Mouse (Mus musculus): ENCODE data around the gene Zfp786. TPM values are rescaled to one million over a fixed set of nuclear protein-coding genes. Genes with fewer than 3 reads are reported as not detected.

Gene Zfp786
- polyA plus RNA-seq, 1 experiment from 2014 or later, result 3.5 TPM

GRCm38 (mm10) chr6:47842337-47842736 is 11.7 kb upstream of the Zfp786 start:
- H3K4me2 ChIP-seq, result no peak overlapping the region
- ATAC-seq (ENCODE audit: borderline replicate concordance, extremely low read depth, low FRiP score, low TSS enrichment), result no peak
- H3K4me1 ChIP-seq, result peaks cover 6% of the 10 kb centered on the region; the same call in 1 of the 2 replicates
- no peak overlapping the region for H3K4me3 ChIP-seq
- WGBS, result 76% methylated on average over 1 of the region's 1 CpGs
- H3K27ac ChIP-seq, result no peak overlapping the region
- no peaks in the 10 kb centered on the region for H3K9me3 ChIP-seq
- peaks cover 4% of the 10 kb centered on the region; the same call in 1 of the 2 replicates for H3K36me3 ChIP-seq
- H3K27me3 ChIP-seq, result no peaks in the 10 kb centered on the region
- H3K9ac ChIP-seq, result no peak overlapping the region

DNA sequence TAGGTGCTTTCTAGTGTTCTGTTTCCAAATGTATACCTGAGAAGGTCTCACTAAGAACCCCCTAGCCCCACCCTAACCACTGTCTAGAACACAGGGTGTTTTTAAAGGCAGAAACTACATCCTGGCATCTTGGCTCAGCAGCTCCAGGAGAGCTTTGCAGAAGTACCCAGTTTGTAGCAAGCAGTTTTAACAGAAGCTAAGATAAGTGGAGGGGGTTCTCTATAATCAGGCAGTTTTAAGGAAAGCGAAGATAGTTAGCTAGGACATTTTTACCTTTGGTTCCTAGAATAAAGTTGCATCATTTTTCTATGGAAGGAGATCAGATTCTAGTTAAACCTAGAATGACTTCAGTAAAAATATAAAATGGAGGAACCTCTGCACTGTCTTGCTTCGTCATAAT is 11.2 kb upstream of the Zfp786 start:
- no peaks in the 10 kb centered on the region for H3K27me3 ChIP-seq
- no peak overlapping the region for H3K9ac ChIP-seq
- H3K4me1 ChIP-seq, result peaks cover 9% of the 10 kb centered on the region; the same call in 1 of the 2 replicates
- no peak overlapping the region for H3K4me3 ChIP-seq
- peaks cover 4% of the 10 kb centered on the region; the same call in 1 of the 2 replicates for H3K36me3 ChIP-seq
- H3K27ac ChIP-seq, result no peak overlapping the region
- H3K9me3 ChIP-seq, result no peaks in the 10 kb centered on the region
- no peak overlapping the region for H3K4me2 ChIP-seq
- 93% methylated on average over 2 of the region's 2 CpGs for WGBS
- no peak for ATAC-seq (ENCODE audit: borderline replicate concordance, extremely low read depth, low FRiP score, low TSS enrichment)

- Histone ChIP-seq H3K9ac (no peak overlapping the region), H3K4me3 (no peak overlapping the region), H3K4me1 (peaks cover 9% of the 10 kb centered on the region; the same call in 1 of the 2 replicates), H3K27me3 (no peaks in the 10 kb centered on the region), H3K9me3 (no peaks in the 10 kb centered on the region), H3K27ac (no peak overlapping the region), H3K4me2 (no peak overlapping the region), H3K36me3 (peaks cover 4% of the 10 kb centered on the region; the same call in 1 of the 2 replicates)
- 78% methylated on average over 1 of the region's 1 CpGs for WGBS
- no peak for ATAC-seq (ENCODE audit: borderline replicate concordance, extremely low read depth, low FRiP score, low TSS enrichment)
Observed at GRCm38 (mm10) chr6:47841077-47841476, 10.4 kb upstream of the Zfp786 start.

DNA sequence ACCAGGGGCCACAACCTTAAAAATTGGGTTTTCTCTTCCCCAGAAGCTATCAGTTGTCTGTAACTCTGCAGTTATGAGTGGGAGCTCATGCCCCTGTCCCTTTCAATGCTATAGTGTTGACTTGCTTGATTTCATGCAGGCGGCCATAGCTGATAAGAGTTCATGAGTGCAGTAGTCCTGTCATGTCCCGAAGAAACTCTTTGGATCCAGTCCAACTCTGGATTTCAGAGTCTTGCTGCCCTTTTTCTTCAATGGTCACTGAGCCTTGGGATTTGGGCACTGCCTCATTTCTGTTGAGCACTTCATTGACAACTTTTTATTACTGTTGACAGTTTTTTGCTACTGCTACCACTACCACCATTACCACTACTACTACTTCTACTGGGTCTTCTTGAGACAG is 7.0 kb upstream of the Zfp786 start:
- no peak overlapping the region for H3K9ac ChIP-seq
- ATAC-seq (ENCODE audit: borderline replicate concordance, extremely low read depth, low FRiP score, low TSS enrichment), result no peak
- H3K27me3 ChIP-seq, result no peaks in the 10 kb centered on the region
- peaks cover 4% of the 10 kb centered on the region; the same call in 1 of the 2 replicates for H3K36me3 ChIP-seq
- H3K4me2 ChIP-seq, result no peak overlapping the region
- no peak overlapping the region for H3K27ac ChIP-seq
- no peak overlapping the region for H3K4me3 ChIP-seq
- peaks cover 9% of the 10 kb centered on the region; the same call in 1 of the 2 replicates for H3K4me1 ChIP-seq
- 41% methylated on average over 2 of the region's 2 CpGs for WGBS
- H3K9me3 ChIP-seq, result no peaks in the 10 kb centered on the region

DNA sequence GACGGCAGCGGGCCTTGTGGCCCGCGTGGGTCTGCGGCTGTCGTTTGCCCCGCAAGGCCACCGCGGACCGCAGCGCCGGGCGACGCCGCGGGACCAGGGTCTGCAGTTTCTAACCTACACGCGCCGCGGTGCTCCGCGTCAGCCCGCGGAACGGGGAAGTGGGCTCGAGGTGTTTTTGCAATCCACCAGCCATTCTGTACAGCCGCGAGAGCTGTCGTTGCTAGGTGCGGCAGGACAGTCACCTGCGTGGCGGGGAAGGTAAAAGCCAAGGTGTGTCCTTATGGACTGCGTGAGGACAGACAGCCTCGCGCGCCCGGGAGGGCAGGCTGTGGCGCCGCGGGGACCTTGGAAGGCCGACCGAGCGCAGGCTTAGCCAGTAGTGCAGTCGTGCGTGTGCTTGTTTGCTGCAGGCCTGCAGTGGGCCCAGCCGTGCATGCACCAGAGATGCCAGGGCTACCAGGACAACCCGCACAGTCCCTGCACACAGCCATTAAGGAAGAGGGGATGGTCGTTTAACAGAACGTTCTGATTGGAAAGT is 5.4 kb upstream of the Zfp786 start:
- H3K9me3 ChIP-seq, result no peaks in the 10 kb centered on the region
- under 1% methylated on average over 49 of the region's 49 CpGs for WGBS
- H3K4me3 ChIP-seq, result peak overlapping the region; percentile 95
- H3K4me2 ChIP-seq, result peak overlapping the region; percentile 67
- peaks cover 4% of the 10 kb centered on the region; the same call in 1 of the 2 replicates for H3K36me3 ChIP-seq
- ATAC-seq (ENCODE audit: borderline replicate concordance, extremely low read depth, low FRiP score, low TSS enrichment), result peak; percentile 81
- no peaks in the 10 kb centered on the region for H3K27me3 ChIP-seq
- peak overlapping the region; percentile 95 for H3K27ac ChIP-seq
- peaks cover 9% of the 10 kb centered on the region; the same call in 1 of the 2 replicates for H3K4me1 ChIP-seq
- peak overlapping the region; percentile 92 for H3K9ac ChIP-seq

- no peaks in the 10 kb centered on the region for H3K36me3 ChIP-seq
- peak within 1 kb of the TSS; percentile 95 for H3K27ac ChIP-seq
- peak within 1 kb of the TSS; percentile 95 for H3K4me3 ChIP-seq
- H3K4me2 ChIP-seq, result peak within 1 kb of the TSS; percentile 67
- peaks cover 13% of the 10 kb centered on the region for H3K4me1 ChIP-seq
- peak; percentile 96 for ATAC-seq (ENCODE audit: borderline replicate concordance, extremely low read depth, low FRiP score, low TSS enrichment)
- H3K27me3 ChIP-seq, result no peaks in the 10 kb centered on the region
- H3K9ac ChIP-seq, result peak within 1 kb of the TSS; percentile 92
- under 1% methylated on average over 52 of the region's 52 CpGs for WGBS
- no peaks in the 10 kb centered on the region for H3K9me3 ChIP-seq
Observed at GRCm38 (mm10) chr6:47835482-47835983, 4.9 kb upstream of the Zfp786 start, which contains the start of gene Zfp398. Zfp398 (plus strand) TSS chr6:47835661.

GRCm38 (mm10) chr6:47832220-47832619 is 1.6 kb upstream of the Zfp786 start:
- Histone ChIP-seq H3K36me3 (no peaks in the 10 kb centered on the region), H3K4me2 (no peak overlapping the region), H3K27ac (no peak overlapping the region), H3K4me1 (peaks cover 8% of the 10 kb centered on the region; the same call in 1 of the 2 replicates), H3K9me3 (no peaks in the 10 kb centered on the region), H3K4me3 (no peak overlapping the region), H3K9ac (no peak overlapping the region), H3K27me3 (no peaks in the 10 kb centered on the region)
- 74% methylated on average over 1 of the region's 1 CpGs for WGBS
- no peak for ATAC-seq (ENCODE audit: borderline replicate concordance, extremely low read depth, low FRiP score, low TSS enrichment)

DNA sequence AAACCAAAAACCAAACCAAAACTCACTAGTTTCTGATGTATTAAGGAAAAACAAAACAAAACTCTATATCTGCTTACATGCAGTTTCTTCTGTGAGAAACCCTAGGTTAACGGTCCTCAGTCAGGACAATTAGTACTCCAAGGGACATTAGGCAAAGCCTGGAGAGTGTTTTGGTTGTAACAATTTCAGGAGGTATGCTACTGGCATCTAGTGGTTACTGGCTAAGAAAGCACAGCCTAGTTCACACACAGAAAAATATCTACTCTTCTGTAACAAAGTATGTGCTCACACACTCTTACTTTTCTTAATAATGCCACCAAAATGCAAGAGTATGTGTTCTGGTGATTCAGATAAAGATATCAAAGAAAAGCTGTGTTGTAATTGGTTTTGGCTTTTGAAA is 1.7 kb downstream of the Zfp786 start:
- 15% methylated on average over 1 of the region's 1 CpGs for WGBS
- Histone ChIP-seq H3K4me2 (0 out of 2 replicates have a peak overlapping the region, but pooled peaks have one; percentile 66), H3K9me3 (no peaks in the 10 kb centered on the region), H3K4me3 (peak overlapping the region; percentile 96; the same call in 1 of the 2 replicates), H3K9ac (no peak overlapping the region), H3K4me1 (peaks cover 5% of the 10 kb centered on the region; the same call in 1 of the 2 replicates), H3K36me3 (0 out of 2 replicates have a peak, but pooled peaks cover 6% of the 10 kb centered on the region), H3K27ac (no peak overlapping the region), H3K27me3 (no peaks in the 10 kb centered on the region)
- no peak for ATAC-seq (ENCODE audit: borderline replicate concordance, extremely low read depth, low FRiP score, low TSS enrichment)

DNA sequence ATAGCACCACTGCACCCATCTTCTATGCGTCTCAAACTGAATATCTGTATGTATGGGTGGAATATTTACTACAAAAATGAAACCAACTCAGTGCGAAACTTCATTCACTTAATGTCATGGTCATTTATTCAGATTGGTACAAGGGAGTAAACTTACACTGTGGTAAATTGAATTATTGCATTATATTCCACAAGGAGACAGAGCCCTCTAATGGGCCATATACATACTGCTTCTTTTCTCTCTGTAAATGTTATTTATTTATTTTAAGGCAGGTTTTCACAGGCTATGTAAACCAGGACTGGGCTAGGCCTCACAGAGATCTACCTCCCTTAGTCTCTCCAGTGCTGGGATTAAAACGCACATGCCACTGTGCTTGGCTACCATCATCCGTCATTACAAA is 3.2 kb downstream of the Zfp786 start:
- peaks cover 5% of the 10 kb centered on the region; the same call in 1 of the 2 replicates for H3K4me1 ChIP-seq
- no peak overlapping the region for H3K4me3 ChIP-seq
- H3K36me3 ChIP-seq, result peaks cover 15% of the 10 kb centered on the region
- no peak overlapping the region for H3K9ac ChIP-seq
- 93% methylated on average over 4 of the region's 4 CpGs for WGBS
- no peaks in the 10 kb centered on the region for H3K9me3 ChIP-seq
- ATAC-seq (ENCODE audit: borderline replicate concordance, extremely low read depth, low FRiP score, low TSS enrichment), result no peak
- H3K27me3 ChIP-seq, result no peaks in the 10 kb centered on the region
- H3K4me2 ChIP-seq, result no peak overlapping the region
- no peak overlapping the region for H3K27ac ChIP-seq

DNA sequence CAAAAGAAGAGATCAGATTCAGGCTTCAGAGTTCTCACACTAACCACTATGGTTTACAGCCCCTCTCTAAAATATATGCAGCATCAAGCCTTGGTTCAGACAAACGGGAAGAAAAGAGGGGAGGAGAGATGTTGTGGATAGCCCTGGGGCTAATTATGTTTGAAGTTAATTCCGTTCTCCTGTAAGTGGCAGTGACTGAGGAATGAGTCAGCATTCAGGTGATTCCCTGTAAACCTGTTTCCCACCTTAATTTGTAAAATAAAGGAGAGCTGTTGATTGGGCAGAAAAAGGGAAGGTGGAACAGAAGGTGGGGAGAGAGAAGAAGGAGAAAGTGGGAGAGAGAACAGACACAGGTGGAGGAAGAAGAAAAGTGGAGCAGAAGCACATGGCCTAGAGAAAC is 6.4 kb downstream of the Zfp786 start:
- 68% methylated on average over 2 of the region's 2 CpGs for WGBS
- no peak for ATAC-seq (ENCODE audit: borderline replicate concordance, extremely low read depth, low FRiP score, low TSS enrichment)
- H3K27me3 ChIP-seq, result no peaks in the 10 kb centered on the region
- H3K4me1 ChIP-seq, result no peaks in the 10 kb centered on the region
- H3K4me2 ChIP-seq, result no peak overlapping the region
- H3K4me3 ChIP-seq, result no peak overlapping the region
- no peak overlapping the region for H3K9ac ChIP-seq
- peaks cover 33% of the 10 kb centered on the region for H3K36me3 ChIP-seq
- no peak overlapping the region for H3K27ac ChIP-seq
- no peaks in the 10 kb centered on the region for H3K9me3 ChIP-seq

DNA sequence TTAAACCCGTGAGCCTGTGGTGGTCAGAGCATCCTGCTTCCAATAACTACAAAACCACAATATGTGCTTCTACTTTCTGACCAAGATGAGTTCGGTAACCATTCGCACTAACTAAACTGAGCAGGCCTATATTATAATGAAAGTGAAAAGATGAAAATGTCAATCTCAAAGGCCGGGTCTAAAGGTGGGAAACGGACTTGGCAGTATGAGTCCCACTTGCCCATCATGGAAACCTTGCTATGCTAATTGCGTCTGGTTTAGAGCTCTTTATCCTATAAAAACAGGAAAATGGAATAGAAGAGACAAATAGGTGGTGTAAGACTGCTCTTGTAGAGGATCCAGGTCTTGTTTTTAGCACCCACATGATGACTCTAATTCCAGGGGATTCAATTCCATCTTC is 8.9 kb downstream of the Zfp786 start:
- 86% methylated on average over 6 of the region's 6 CpGs for WGBS
- Histone ChIP-seq H3K9ac (no peak overlapping the region), H3K4me3 (no peak overlapping the region), H3K27me3 (no peaks in the 10 kb centered on the region), H3K4me2 (no peak overlapping the region), H3K36me3 (peaks cover 33% of the 10 kb centered on the region), H3K27ac (no peak overlapping the region), H3K9me3 (no peaks in the 10 kb centered on the region), H3K4me1 (no peaks in the 10 kb centered on the region)
- ATAC-seq (ENCODE audit: borderline replicate concordance, extremely low read depth, low FRiP score, low TSS enrichment), result no peak

DNA sequence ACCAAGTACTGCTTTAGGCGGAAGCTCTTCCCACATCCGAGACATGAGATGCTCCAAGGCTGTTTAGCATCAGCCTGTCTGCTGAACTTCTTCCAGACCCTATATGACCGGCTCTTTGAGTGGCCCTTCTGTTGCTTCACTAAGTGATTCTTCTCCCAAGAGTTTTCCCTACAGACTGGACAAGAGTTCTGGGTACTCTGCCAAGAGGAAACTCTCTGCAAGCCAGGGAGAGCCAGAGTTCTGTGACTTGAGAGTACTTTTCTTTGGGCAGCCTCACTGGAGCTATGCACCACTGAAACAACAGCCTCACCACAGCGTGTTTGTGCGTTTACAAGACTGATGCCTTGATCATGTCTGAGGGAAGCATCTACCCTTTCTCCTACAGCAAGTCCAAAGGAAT is 9.4 kb downstream of the Zfp786 start:
- no peaks in the 10 kb centered on the region for H3K4me1 ChIP-seq
- no peak overlapping the region for H3K27ac ChIP-seq
- H3K4me2 ChIP-seq, result no peak overlapping the region
- ATAC-seq (ENCODE audit: borderline replicate concordance, extremely low read depth, low FRiP score, low TSS enrichment), result no peak
- no peak overlapping the region for H3K9ac ChIP-seq
- WGBS, result 91% methylated on average over 5 of the region's 5 CpGs
- H3K27me3 ChIP-seq, result no peaks in the 10 kb centered on the region
- H3K36me3 ChIP-seq, result peaks cover 33% of the 10 kb centered on the region
- no peaks in the 10 kb centered on the region for H3K9me3 ChIP-seq
- H3K4me3 ChIP-seq, result no peak overlapping the region
